Mouse (Mus musculus): Measurements from ENCODE around the gene Stx3. TPM values are rescaled to one million over a fixed set of nuclear protein-coding genes. Genes with fewer than 3 reads are reported as not detected.

Stx3 gene
- total RNA-seq, 1 experiment, result 21.6 TPM

DNA sequence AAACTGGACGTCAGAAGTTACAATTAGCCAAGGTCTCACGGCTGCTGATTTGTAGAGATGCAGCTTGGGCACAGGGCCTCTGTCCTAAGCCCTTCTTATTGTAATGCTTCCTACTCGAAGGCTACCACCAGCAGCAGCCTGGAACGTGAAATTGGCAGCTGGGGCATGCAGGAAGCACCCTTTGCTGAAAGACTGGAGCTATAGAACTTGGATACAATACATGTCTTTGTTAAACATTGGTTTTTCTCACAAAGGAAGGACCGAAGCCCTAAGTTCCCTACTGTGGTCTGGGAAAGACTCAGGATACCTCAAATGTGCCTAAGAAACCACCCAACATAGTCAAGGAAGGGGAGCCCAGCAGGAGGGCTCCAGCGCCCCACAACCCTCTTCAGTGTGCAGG is 11.4 kb downstream of the Stx3 start:
- peak overlapping the region; percentile 38; the same call in 1 of the 2 replicates for H3K27ac ChIP-seq (ENCODE audit: insufficient read depth, low read depth, low read length, poor library complexity, severe bottlenecking)
- in situ Hi-C loops (cut with MboI; ENCODE audit: low sequenced_read_pairs in 2 of 2, unreplicated experiment in 2 of 2), result no loop called here
- TF ChIP-seq HCFC1 (IDR thresholded peaks at IDR 0.05; ENCODE audit: borderline replicate concordance, insufficient read depth, low read length), result no peak
- no peak for TF ChIP-seq CHD2 (IDR thresholded peaks at IDR 0.05; ENCODE audit: low read depth, low read length)
- no peak for TF ChIP-seq ZNF384 (IDR thresholded peaks at IDR 0.05; ENCODE audit: low read depth, low read length)
- TF ChIP-seq MAFK (IDR thresholded peaks at IDR 0.05; ENCODE audit: insufficient read depth, low read depth, low read length), result no peak
- TF ChIP-seq ZC3H11A (IDR thresholded peaks at IDR 0.05; ENCODE audit: borderline replicate concordance, low read depth, low read length), result no peak
- H3K4me3 ChIP-seq (ENCODE audit: insufficient read depth in 1 of 2, low read depth in 1 of 2, low read length in 2 of 2, poor library complexity in 1 of 2, severe bottlenecking in 1 of 2), result no peak overlapping the region
- no peaks in the 10 kb centered on the region for H3K9me3 ChIP-seq (ENCODE audit: control insufficient read depth, insufficient read depth, low read depth, low read length)
- H3K36me3 ChIP-seq (ENCODE audit: control insufficient read depth, insufficient read depth, low read length, poor library complexity, severe bottlenecking), result peaks cover under 1% of the 10 kb centered on the region; the same call in 1 of the 2 replicates
- peaks cover 15 to 28% of the 10 kb centered on the region in 2 experiments for H3K4me1 ChIP-seq (ENCODE audit: control insufficient read depth in 2 of 2, insufficient read depth in 2 of 2, low read length in 2 of 2, poor library complexity in 1 of 2)
- DNase-seq (ENCODE audit: low read depth, low spot score), result no peak
- no peak overlapping the region for H3K9ac ChIP-seq (ENCODE audit: insufficient read depth, low read depth, low read length, poor library complexity, severe bottlenecking)

GRCm38 (mm10) chr19:11807251-11807650 is 12.0 kb downstream of the Stx3 start:
- Histone ChIP-seq H3K36me3 (ENCODE audit: control insufficient read depth, insufficient read depth, low read length, poor library complexity, severe bottlenecking) (no peaks in the 10 kb centered on the region), H3K4me1 (ENCODE audit: control insufficient read depth in 2 of 2, insufficient read depth in 2 of 2, low read length in 2 of 2, poor library complexity in 1 of 2) (peaks cover 15 to 28% of the 10 kb centered on the region in 2 experiments), H3K9ac (ENCODE audit: insufficient read depth, low read depth, low read length, poor library complexity, severe bottlenecking) (no peak overlapping the region), H3K9me3 (ENCODE audit: control insufficient read depth, insufficient read depth, low read depth, low read length) (no peaks in the 10 kb centered on the region), H3K27ac (ENCODE audit: insufficient read depth, low read depth, low read length, poor library complexity, severe bottlenecking) (peak overlapping the region; percentile 43; the same call in 1 of the 2 replicates), H3K4me3 (ENCODE audit: insufficient read depth in 1 of 2, low read depth in 1 of 2, low read length in 2 of 2, poor library complexity in 1 of 2, severe bottlenecking in 1 of 2) (no peak overlapping the region)
- in situ Hi-C loops (cut with MboI; ENCODE audit: low sequenced_read_pairs in 2 of 2, unreplicated experiment in 2 of 2), result no loop called here
- TF ChIP-seq CHD2 (IDR thresholded peaks at IDR 0.05; ENCODE audit: low read depth, low read length), result no peak
- DNase-seq (ENCODE audit: low read depth, low spot score), result no peak

DNA sequence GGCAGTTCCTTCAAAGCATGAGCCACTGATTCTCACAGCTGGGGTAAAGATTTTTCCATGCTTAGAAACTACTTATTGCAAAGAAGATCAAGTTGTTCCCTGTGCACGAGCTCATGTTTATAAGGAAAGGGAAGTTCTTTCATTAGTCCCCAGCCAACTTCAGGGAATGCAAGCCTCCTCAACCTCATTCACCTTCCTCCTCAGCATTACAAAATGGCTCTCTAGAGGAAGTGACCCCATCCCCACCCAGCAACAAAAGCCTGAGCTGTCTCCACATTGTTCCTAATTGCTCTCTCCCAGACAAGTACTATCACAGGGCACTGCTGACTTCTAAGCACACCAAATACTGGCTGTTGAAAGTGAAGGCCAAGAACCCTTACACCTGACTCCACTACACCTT is 14.8 kb downstream of the Stx3 start:
- Histone ChIP-seq H3K9me3 (ENCODE audit: control insufficient read depth, insufficient read depth, low read depth, low read length) (no peaks in the 10 kb centered on the region), H3K4me3 (ENCODE audit: insufficient read depth in 1 of 2, low read depth in 1 of 2, low read length in 2 of 2, poor library complexity in 1 of 2, severe bottlenecking in 1 of 2) (no peak overlapping the region), H3K9ac (ENCODE audit: insufficient read depth, low read depth, low read length, poor library complexity, severe bottlenecking) (no peak overlapping the region), H3K27ac (ENCODE audit: insufficient read depth, low read depth, low read length, poor library complexity, severe bottlenecking) (no peak overlapping the region), H3K36me3 (ENCODE audit: control insufficient read depth, insufficient read depth, low read length, poor library complexity, severe bottlenecking) (0 out of 2 replicates have a peak, but pooled peaks cover 3% of the 10 kb centered on the region), H3K4me1 (ENCODE audit: control insufficient read depth in 2 of 2, insufficient read depth in 2 of 2, low read length in 2 of 2, poor library complexity in 1 of 2) (peaks cover 15 to 19% of the 10 kb centered on the region in 2 experiments)
- TF ChIP-seq CHD2 (IDR thresholded peaks at IDR 0.05; ENCODE audit: low read depth, low read length) (no peak), HCFC1 (IDR thresholded peaks at IDR 0.05; ENCODE audit: borderline replicate concordance, insufficient read depth, low read length) (no peak), ZNF384 (IDR thresholded peaks at IDR 0.05; ENCODE audit: low read depth, low read length) (no peak), MAFK (IDR thresholded peaks at IDR 0.05; ENCODE audit: insufficient read depth, low read depth, low read length) (no peak), ZC3H11A (IDR thresholded peaks at IDR 0.05; ENCODE audit: borderline replicate concordance, low read depth, low read length) (no peak)
- in situ Hi-C loops (cut with MboI; ENCODE audit: low sequenced_read_pairs in 2 of 2, unreplicated experiment in 2 of 2), result no loop called here
- no peak for DNase-seq (ENCODE audit: low read depth, low spot score)

DNA sequence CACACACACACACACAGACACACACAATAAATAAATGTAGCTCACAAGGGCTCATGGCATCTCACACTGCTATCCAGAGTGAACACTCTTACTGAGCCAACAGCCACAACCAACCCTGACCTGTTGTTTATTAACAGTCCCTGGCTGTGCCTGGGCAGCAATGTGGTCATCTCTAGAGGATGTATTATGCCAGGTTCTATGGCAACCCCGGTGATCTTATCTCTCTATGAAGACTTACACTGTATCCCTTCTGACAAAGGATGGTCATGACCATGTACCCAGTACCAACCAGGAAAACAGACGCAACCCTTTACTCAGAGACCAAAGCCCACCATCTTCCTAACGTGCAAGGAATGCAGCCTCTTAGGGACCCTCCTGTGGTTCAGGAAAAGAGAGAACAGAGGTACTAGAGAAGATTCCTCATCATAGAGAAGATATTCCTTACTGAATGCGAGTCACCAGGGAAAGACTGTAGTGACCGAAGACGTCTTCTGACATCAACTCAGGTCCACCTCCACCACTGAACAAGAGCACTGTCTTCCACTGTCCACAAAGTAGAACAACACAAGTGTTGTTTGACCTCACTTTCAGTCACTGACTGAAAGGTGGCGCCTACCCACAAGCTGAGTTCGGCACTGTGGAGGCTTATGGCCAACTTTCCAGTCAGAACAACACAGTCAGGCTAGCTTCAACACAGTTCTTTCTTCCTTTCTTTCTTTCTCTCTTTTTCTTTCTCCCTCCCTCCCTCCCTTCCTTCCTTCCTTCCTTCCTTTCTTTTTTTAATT is 18.5 kb downstream of the Stx3 start:
- Histone ChIP-seq H3K4me3 (ENCODE audit: insufficient read depth in 1 of 2, low read depth in 1 of 2, low read length in 2 of 2, poor library complexity in 1 of 2, severe bottlenecking in 1 of 2) (no peak overlapping the region), H3K9ac (ENCODE audit: insufficient read depth, low read depth, low read length, poor library complexity, severe bottlenecking) (no peak overlapping the region), H3K9me3 (ENCODE audit: control insufficient read depth, insufficient read depth, low read depth, low read length) (no peaks in the 10 kb centered on the region), H3K36me3 (ENCODE audit: control insufficient read depth, insufficient read depth, low read length, poor library complexity, severe bottlenecking) (0 out of 2 replicates have a peak, but pooled peaks cover 3% of the 10 kb centered on the region), H3K27ac (ENCODE audit: insufficient read depth, low read depth, low read length, poor library complexity, severe bottlenecking) (no peak overlapping the region), H3K4me1 (ENCODE audit: control insufficient read depth in 2 of 2, insufficient read depth in 2 of 2, low read length in 2 of 2, poor library complexity in 1 of 2) (peaks cover 4 to 8% of the 10 kb centered on the region in 2 experiments; a peak in 3 of 4 replicates)
- TF ChIP-seq MAFK (IDR thresholded peaks at IDR 0.05; ENCODE audit: insufficient read depth, low read depth, low read length) (no peak), CHD2 (IDR thresholded peaks at IDR 0.05; ENCODE audit: low read depth, low read length) (no peak), ZC3H11A (IDR thresholded peaks at IDR 0.05; ENCODE audit: borderline replicate concordance, low read depth, low read length) (no peak), HCFC1 (IDR thresholded peaks at IDR 0.05; ENCODE audit: borderline replicate concordance, insufficient read depth, low read length) (no peak), ZNF384 (IDR thresholded peaks at IDR 0.05; ENCODE audit: low read depth, low read length) (no peak)
- in situ Hi-C loops (cut with MboI; ENCODE audit: low sequenced_read_pairs in 2 of 2, unreplicated experiment in 2 of 2), result no loop called here
- DNase-seq (ENCODE audit: low read depth, low spot score), result no peak
